Mouse (Mus musculus) C2C12 (cell line): ENCODE results near the gene Ripk3.

Experiments used
- CEBPB ChIP-seq: IDR thresholded peaks from one replicate; pipeline ENCODE4 v1.6.1; 2011; ENCODE audit warnings: low read depth, mild to moderate bottlenecking, control low read depth, moderate library complexity
- CTCF ChIP-seq: IDR thresholded peaks from one replicate; pipeline ENCODE4 v1.5.1; 2011; ENCODE audit not compliant: control insufficient read depth, insufficient read depth, insufficient read length
- FOSL1 ChIP-seq: IDR thresholded peaks from one replicate; pipeline ENCODE4 v1.8.0; 2011; ENCODE audit warnings: mild to moderate bottlenecking, low read length; ENCODE audit not compliant: poor library complexity, insufficient read depth, severe bottlenecking
- MAX ChIP-seq: IDR thresholded peaks from one replicate; pipeline ENCODE4 v1.6.1; 2011; ENCODE audit warnings: mild to moderate bottlenecking, control low read depth
- MYOD1 ChIP-seq: IDR thresholded peaks from one replicate; pipeline ENCODE4 v1.6.1; 2011; ENCODE audit warnings: low read depth; ENCODE audit not compliant: control insufficient read depth, insufficient read length
- MYOG ChIP-seq: IDR thresholded peaks from one replicate; pipeline ENCODE4 v1.6.1; 2011; ENCODE audit not compliant: control insufficient read depth, insufficient read length; ENCODE audit errors: extremely low read depth
- USF1 ChIP-seq: IDR thresholded peaks from one replicate; pipeline ENCODE4 v1.6.1; 2011; ENCODE audit warnings: low read depth, mild to moderate bottlenecking, control low read depth, moderate library complexity

GRCm38 (mm10) chr14:55783171-55783957 lies 5.3 kb downstream of the Ripk3 start:
- TF ChIP-seq CTCF (no peak), CEBPB (no peak), MAX (no peak), USF1 (no peak), MYOG (no peak), FOSL1 (no peak), MYOD1 (no peak)
